Mouse (Mus musculus) monocyte, adult 2 months (primary cell): Measurements from ENCODE around the gene Cacng1.

Experiments
- DNase-seq, 2 experiments: peaks; one replicate each; pipeline ENCODE4 v3.0.0; 2022; ENCODE audit warnings: low spot score in 2 of 2, low read depth in 1 of 2

Gene Cacng1

GRCm38 (mm10) chr11:107707897-107708610 lies 8.3 kb downstream of the Cacng1 start:
- DNase-seq = no peak

GRCm38 (mm10) chr11:107705476-107706074 lies 10.7 kb downstream of the Cacng1 start:
- no peak for DNase-seq

- no peak for DNase-seq
Observed at GRCm38 (mm10) chr11:107705060-107705459, 11.3 kb downstream of the Cacng1 start.

GRCm38 (mm10) chr11:107703272-107704134 lies 12.8 kb downstream of the Cacng1 start:
- no peak for DNase-seq

- DNase-seq = no peak
Observed at GRCm38 (mm10) chr11:107699967-107700366, 16.4 kb downstream of the Cacng1 start.

- no peak for DNase-seq
Observed at GRCm38 (mm10) chr11:107693338-107693737, 23.0 kb downstream of the Cacng1 start.

GRCm38 (mm10) chr11:107691569-107691968 lies 24.8 kb downstream of the Cacng1 start:
- no peak for DNase-seq

GRCm38 (mm10) chr11:107688480-107688879 lies 27.8 kb downstream of the Cacng1 start:
- no peak for DNase-seq

GRCm38 (mm10) chr11:107686290-107686689 lies 30.0 kb downstream of the Cacng1 start:
- no peak for DNase-seq

- DNase-seq = no peak
Observed at GRCm38 (mm10) chr11:107683544-107684465, 32.5 kb downstream of the Cacng1 start.

- no peak for DNase-seq
Observed at GRCm38 (mm10) chr11:107682694-107683355, 33.5 kb downstream of the Cacng1 start.

- no peak for DNase-seq
Observed at GRCm38 (mm10) chr11:107676207-107676940, 39.9 kb downstream of the Cacng1 start.

- no peak for DNase-seq
Observed at GRCm38 (mm10) chr11:107675246-107675645, 41.1 kb downstream of the Cacng1 start.

GRCm38 (mm10) chr11:107674601-107675000 lies 41.7 kb downstream of the Cacng1 start:
- DNase-seq = no peak

GRCm38 (mm10) chr11:107674006-107674405 lies 42.3 kb downstream of the Cacng1 start:
- DNase-seq = no peak

GRCm38 (mm10) chr11:107668977-107669376 lies 47.3 kb downstream of the Cacng1 start:
- DNase-seq = no peak

GRCm38 (mm10) chr11:107668223-107668622 lies 48.1 kb downstream of the Cacng1 start:
- DNase-seq = no peak

- DNase-seq = no peak
Observed at GRCm38 (mm10) chr11:107667542-107667941, 48.8 kb downstream of the Cacng1 start.

- DNase-seq = no peak
Observed at GRCm38 (mm10) chr11:107662666-107663065, 53.7 kb downstream of the Cacng1 start.

GRCm38 (mm10) chr11:107660452-107660851 lies 55.9 kb downstream of the Cacng1 start:
- no peak for DNase-seq
